ENCODE assay signal across 30 mouse cellular contexts in genomic region chr16:35740943-35741342, GRCm38 (mm10). TPM values are rescaled to one million over a fixed set of nuclear protein-coding genes. Genes with fewer than 3 reads are reported as not detected.
DNase-seq lines count a peak whose midpoint lies in the region; ATAC-seq and TF ChIP-seq lines count a peak whose summit lies in the region.
"Had no signal": no experiment of that assay in that cellular context is flagged by ENCODE, and none has a peak within 500 bp of the region (broad histone marks: within the 10 kb centered on the region; RNA-seq: fewer than 3 reads in every experiment).

No protein-coding gene starts in this region.

- no peaks in the 10 kb centered on the region for H3K27me3 ChIP-seq in heart, embryonic 16.5 days (ENCODE audit: control insufficient read depth, insufficient read depth, low read length)
- no peaks in the 10 kb centered on the region for H3K27me3 ChIP-seq in thymus, adult 2 months (ENCODE audit: control insufficient read depth, insufficient read depth, low read length)
- no peaks in the 10 kb centered on the region for H3K27me3 ChIP-seq in midbrain, embryonic 15.5 days (replicated peaks)
- H3K27me3 ChIP-seq: embryonic facial prominence, embryonic 13.5 days; intestine, embryonic 15.5 days; liver, embryonic 12.5 days; neural tube, embryonic 13.5 days; Patski; stomach, embryonic 15.5 days had no signal

- no peak overlapping the region for H3K4me3 ChIP-seq in gastrocnemius, adult 2 months
- H3K4me3 ChIP-seq in heart, embryonic 16.5 days (ENCODE audit: low read length), result no peak overlapping the region
- no peak overlapping the region for H3K4me3 ChIP-seq in thymus, adult 2 months (ENCODE audit: control insufficient read depth, insufficient read depth, low read length)
- no peak overlapping the region for H3K4me3 ChIP-seq in midbrain, embryonic 15.5 days
- H3K4me3 ChIP-seq: embryonic facial prominence, embryonic 13.5 days; forebrain, embryonic 10.5 days; intestine, embryonic 15.5 days; liver, embryonic 12.5 days; myocyte; neural tube, embryonic 13.5 days; stomach, embryonic 15.5 days had no signal

- no peaks in the 10 kb centered on the region for H3K36me3 ChIP-seq in heart, embryonic 16.5 days (ENCODE audit: control insufficient read depth, insufficient read depth)
- H3K36me3 ChIP-seq in thymus, adult 2 months (ENCODE audit: control insufficient read depth, insufficient read depth, low read length), result no peaks in the 10 kb centered on the region
- no peaks in the 10 kb centered on the region for H3K36me3 ChIP-seq in midbrain, embryonic 15.5 days (replicated peaks)
- H3K36me3 ChIP-seq: embryonic facial prominence, embryonic 13.5 days; forebrain, embryonic 10.5 days; intestine, embryonic 15.5 days; neural tube, embryonic 13.5 days; stomach, embryonic 15.5 days had no signal

- DNase-seq in gastrocnemius, adult 2 months, result no peak
- DNase-seq in gastrocnemius, postnatal 4 days (ENCODE audit: low spot score in 2 of 2), result no peak
- no peak for DNase-seq in heart, postnatal 25 days (ENCODE audit: low spot score)
- DNase-seq in thymus, adult 2 months, result no peak
- no peak for DNase-seq in thymus, postnatal 14 days
- DNase-seq: adrenal gland, postnatal 14 days; cerebellum, adult 11-12 months; cerebellum, postnatal 10 days; gastrocnemius, postnatal 25 days; heart, adult 18-20 months; kidney, adult 2 months; kidney, postnatal 36 days; layer of hippocampus, postnatal 36 days; left cerebral cortex, postnatal 4 days; liver, postnatal 0 days; lung, postnatal 36 days; right cerebral cortex, postnatal 14 days had no signal

- TF ChIP-seq POLR2A in thymus, adult 2 months (IDR thresholded peaks at IDR 0.05; ENCODE audit: control insufficient read depth, extremely low read depth, insufficient read depth, low read length, poor library complexity), result no peak

- 48% methylated on average over 6 of the region's 6 CpGs for WGBS in heart, embryonic 16.5 days
- WGBS in thymus, adult 2 months, result 86% methylated on average over 6 of the region's 6 CpGs
- WGBS in midbrain, embryonic 15.5 days, result 85% methylated on average over 6 of the region's 6 CpGs

- no peaks in the 10 kb centered on the region for H3K9me3 ChIP-seq in heart, embryonic 16.5 days (replicated peaks; ENCODE audit: control insufficient read depth, low read length)
- no peaks in the 10 kb centered on the region for H3K9me3 ChIP-seq in midbrain, embryonic 15.5 days
- H3K9me3 ChIP-seq: embryonic facial prominence, embryonic 13.5 days; forebrain, embryonic 10.5 days; intestine, embryonic 15.5 days; liver, embryonic 12.5 days; neural tube, embryonic 13.5 days; stomach, embryonic 15.5 days had no signal

- peak overlapping the region; percentile 24; the same call in 1 of the 2 replicates for H3K4me2 ChIP-seq in heart, embryonic 16.5 days (ENCODE audit: low read depth, low read length)
- no peak overlapping the region for H3K4me2 ChIP-seq in midbrain, embryonic 15.5 days
- H3K4me2 ChIP-seq: embryonic facial prominence, embryonic 13.5 days; intestine, embryonic 15.5 days; liver, embryonic 12.5 days; midbrain, embryonic 11.5 days; neural tube, embryonic 13.5 days; stomach, embryonic 15.5 days had no signal

- ATAC-seq in heart, embryonic 16.5 days (replicated peaks; ENCODE audit: extremely low read depth, insufficient read depth, low FRiP score), result peak; percentile 56; the same call in 1 of the 2 replicates
- ATAC-seq in midbrain, embryonic 15.5 days (replicated peaks), result no peak
- ATAC-seq: forebrain, embryonic 16.5 days; hindbrain, embryonic 16.5 days; intestine, embryonic 15.5 days; liver, embryonic 12.5 days; liver, postnatal 0 days; Patski had no signal

- no peak overlapping the region for H3K9ac ChIP-seq in heart, embryonic 16.5 days (ENCODE audit: low read length)
- H3K9ac ChIP-seq in midbrain, embryonic 15.5 days, result no peak overlapping the region
- H3K9ac ChIP-seq: embryonic facial prominence, embryonic 13.5 days; intestine, embryonic 15.5 days; liver, embryonic 12.5 days; liver, postnatal 0 days; neural tube, embryonic 13.5 days; stomach, embryonic 15.5 days had no signal

- H3K4me1 ChIP-seq in heart, embryonic 16.5 days (ENCODE audit: control insufficient read depth, insufficient read depth, low read length), result peaks cover 24% of the 10 kb centered on the region
- H3K4me1 ChIP-seq in thymus, adult 2 months (replicated peaks; ENCODE audit: control insufficient read depth, insufficient read depth, low read length), result peaks cover 50% of the 10 kb centered on the region
- peaks cover 7% of the 10 kb centered on the region for H3K4me1 ChIP-seq in midbrain, embryonic 15.5 days

- intact Hi-C loops in gastrocnemius, adult 2 months (cut with DNase I), result no loop called here
- intact Hi-C loops in heart, postnatal 25 days (cut with DNase I), result no loop called here

- peak overlapping the region; percentile 51 for H3K27ac ChIP-seq in gastrocnemius, adult 2 months
- H3K27ac ChIP-seq in heart, embryonic 16.5 days (ENCODE audit: low read length), result peak overlapping the region; percentile 46
- peak overlapping the region; percentile 44 for H3K27ac ChIP-seq in thymus, adult 2 months (ENCODE audit: control insufficient read depth, insufficient read depth, low read length)
- no peak overlapping the region for H3K27ac ChIP-seq in midbrain, embryonic 15.5 days
- H3K27ac ChIP-seq: embryonic facial prominence, embryonic 13.5 days; forebrain, embryonic 10.5 days; intestine, embryonic 15.5 days; liver, embryonic 12.5 days; neural tube, embryonic 13.5 days; stomach, embryonic 15.5 days had no signal

- TF ChIP-seq CTCF in gastrocnemius, adult 2 months (IDR thresholded peaks at IDR 0.05), result no peak
- no peak for TF ChIP-seq CTCF in thymus, adult 2 months (IDR thresholded peaks at IDR 0.05; ENCODE audit: borderline replicate concordance, control insufficient read depth, extremely low read depth, insufficient read depth, low read length, poor library complexity)

RNA-seq across cellular contexts. Expression of gene Dirc2, which starts 28.2 kb away (rescaled TPM):
- total RNA-seq in gastrocnemius, adult 2 months (2021), result 10 to 100 TPM; 53.7 to 70.8 TPM
- 10 to 100 TPM; 28.2 to 30.8 TPM for total RNA-seq in gastrocnemius, postnatal 4 days (2021)
- polyA plus RNA-seq in heart, embryonic 16.5 days (2015; fragmentation: Nextera tagmentation; extraction: Ambion mirVana), result 10.1 and 12.0 TPM in 2 replicates
- total RNA-seq in heart, postnatal 25 days (2021), result 10 to 100 TPM; 54.2 to 63.4 TPM
- 39.6 and 43.2 TPM in 2 replicates for polyA plus RNA-seq in thymus, adult 2 months (2012; rRNA removed)
- 31.4 TPM in 2 replicates for polyA plus RNA-seq in midbrain, embryonic 15.5 days (2015; fragmentation: Nextera tagmentation; extraction: Ambion mirVana)

RNA-seq across cellular contexts. Expression of gene Hspbap1, which starts 29.2 kb away (rescaled TPM):
- 1 to 10 TPM; 3.1 to 3.3 TPM for total RNA-seq in gastrocnemius, adult 2 months (2021)
- 1 to 10 TPM; 3.6 to 3.9 TPM for total RNA-seq in gastrocnemius, postnatal 4 days (2021)
- 8.3 and 9.4 TPM in 2 replicates for polyA plus RNA-seq in heart, embryonic 16.5 days (2015; fragmentation: Nextera tagmentation; extraction: Ambion mirVana)
- 1 to 10 TPM; 3.0 to 3.1 TPM for total RNA-seq in heart, postnatal 25 days (2021)
- polyA plus RNA-seq in thymus, adult 2 months (2012; rRNA removed), result 12.9 and 16.0 TPM in 2 replicates
- polyA plus RNA-seq in midbrain, embryonic 15.5 days (2015; fragmentation: Nextera tagmentation; extraction: Ambion mirVana), result 17.2 and 18.5 TPM in 2 replicates
